Mouse (Mus musculus) ovary, postnatal 36 days (tissue): ENCODE data around the gene Lgals3bp.
"Not testable (repeated sequence)": the region's sequence is repeated elsewhere in the genome, so short reads cannot be mapped to it uniquely, and the experiment has no call there.

ENCODE experiments used
- DNase-seq: peaks from one replicate; pipeline ENCODE4 v3.0.0; 2022; ENCODE audit warnings: low spot score, mixed read lengths

Lgals3bp gene

GRCm38 (mm10) chr11:118401195-118401594 lies 697 bp downstream of the Lgals3bp start:
- DNase-seq = no peak

GRCm38 (mm10) chr11:118400566-118400936 lies 1.3 kb downstream of the Lgals3bp start:
- no peak for DNase-seq

- DNase-seq = no peak
These were observed 1.9 kb downstream of the Lgals3bp start for GRCm38 (mm10) chr11:118399891-118400565.

GRCm38 (mm10) chr11:118397806-118398530 lies 3.9 kb downstream of the Lgals3bp start:
- DNase-seq = peak; percentile 2

- no peak for DNase-seq
These were observed 7.4 kb downstream of the Lgals3bp start for GRCm38 (mm10) chr11:118394538-118394937.

- peak; percentile 2 for DNase-seq
These were observed 7.9 kb downstream of the Lgals3bp start for GRCm38 (mm10) chr11:118393991-118394390.

- DNase-seq = peak; percentile 2
These were observed 14.1 kb downstream of the Lgals3bp start for GRCm38 (mm10) chr11:118387816-118388215.

GRCm38 (mm10) chr11:118379251-118380009 lies 22.5 kb downstream of the Lgals3bp start:
- DNase-seq = peak; percentile 87

GRCm38 (mm10) chr11:118378656-118379055 lies 23.2 kb downstream of the Lgals3bp start:
- DNase-seq = peak; percentile 2

- not testable (repeated sequence) for DNase-seq
These were observed 25.6 kb downstream of the Lgals3bp start for GRCm38 (mm10) chr11:118376323-118376722.

GRCm38 (mm10) chr11:118375881-118376280 lies 26.0 kb downstream of the Lgals3bp start:
- DNase-seq = peak; percentile 59

GRCm38 (mm10) chr11:118375461-118375860 lies 26.4 kb downstream of the Lgals3bp start:
- DNase-seq = no peak

GRCm38 (mm10) chr11:118375006-118375405 lies 26.9 kb downstream of the Lgals3bp start:
- DNase-seq = no peak

- no peak for DNase-seq
These were observed 27.4 kb downstream of the Lgals3bp start for GRCm38 (mm10) chr11:118374506-118374905.

- DNase-seq = no peak
These were observed 29.3 kb downstream of the Lgals3bp start for GRCm38 (mm10) chr11:118372641-118373040.

GRCm38 (mm10) chr11:118371876-118372275 lies 30.0 kb downstream of the Lgals3bp start:
- DNase-seq = no peak

GRCm38 (mm10) chr11:118369657-118370056 lies 32.2 kb downstream of the Lgals3bp start:
- DNase-seq = no peak

- no peak for DNase-seq
These were observed 32.6 kb downstream of the Lgals3bp start for GRCm38 (mm10) chr11:118369251-118369650.

GRCm38 (mm10) chr11:118368330-118368729 lies 33.6 kb downstream of the Lgals3bp start:
- DNase-seq = no peak

- no peak for DNase-seq
These were observed 35.3 kb downstream of the Lgals3bp start for GRCm38 (mm10) chr11:118366559-118366958.

GRCm38 (mm10) chr11:118366108-118366507 lies 35.8 kb downstream of the Lgals3bp start:
- DNase-seq = no peak

GRCm38 (mm10) chr11:118365171-118365570 lies 36.7 kb downstream of the Lgals3bp start:
- DNase-seq = peak; percentile 35

GRCm38 (mm10) chr11:118364021-118364420 lies 37.9 kb downstream of the Lgals3bp start:
- peak; percentile 1 for DNase-seq
